Mouse (Mus musculus) embryonic fibroblast, embryonic 13.5 days (primary cell): ENCODE results near the gene Vezt.

Experiments
- CTCF ChIP-seq: IDR thresholded peaks from 2 replicates; pipeline ENCODE4 v1.5.1; 2011; ENCODE audit warnings: mild to moderate bottlenecking, control low read depth, low read length, moderate library complexity, borderline replicate concordance; ENCODE audit not compliant: insufficient read depth
- POLR2A ChIP-seq: IDR thresholded peaks from 2 replicates; pipeline ENCODE4 v1.6.1; 2011; ENCODE audit warnings: low read depth, mild to moderate bottlenecking, control low read depth, low read length, moderate library complexity

DNA sequence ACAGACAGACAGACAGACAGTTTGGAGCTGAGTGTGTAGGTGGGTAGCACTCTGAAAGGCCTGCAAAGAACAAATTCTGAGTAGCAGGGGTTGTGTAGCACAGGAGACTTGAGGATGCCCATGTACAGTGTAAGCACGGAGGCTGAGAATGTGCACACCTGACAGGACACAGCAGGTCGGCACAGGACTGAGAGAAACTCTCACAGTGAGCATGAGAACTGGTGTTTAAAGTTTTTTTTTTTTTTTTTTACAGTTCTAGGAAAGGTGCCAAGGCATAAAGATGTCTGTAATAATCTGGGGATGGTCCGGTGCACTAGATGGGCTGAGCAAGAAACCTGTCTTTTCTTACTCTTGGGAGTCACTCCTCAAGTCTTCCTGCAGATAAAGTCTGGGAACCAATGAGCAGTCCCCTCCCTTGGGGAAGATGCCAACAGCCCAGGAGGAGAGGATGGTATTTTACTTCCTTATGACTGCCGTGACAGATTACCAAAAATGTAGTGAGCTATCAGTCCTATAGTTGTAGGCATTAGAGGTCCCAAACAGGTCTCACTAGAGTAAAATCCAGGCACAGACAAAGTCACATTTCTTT lies 105.3 kb downstream of the Vezt start:
- TF ChIP-seq CTCF (no peak), POLR2A (no peak)
